Mouse (Mus musculus): ENCODE data around the gene Foxd1. TPM values are rescaled to one million over a fixed set of nuclear protein-coding genes. Genes with fewer than 3 reads are reported as not detected.
A peak's percentile ranks its signal among the peaks of the same experiment; 100 is the strongest.

The Foxd1 gene
- 0.04 TPM in 2 replicates for polyA plus RNA-seq (2015; fragmentation: Nextera tagmentation; extraction: Ambion mirVana)

DNA sequence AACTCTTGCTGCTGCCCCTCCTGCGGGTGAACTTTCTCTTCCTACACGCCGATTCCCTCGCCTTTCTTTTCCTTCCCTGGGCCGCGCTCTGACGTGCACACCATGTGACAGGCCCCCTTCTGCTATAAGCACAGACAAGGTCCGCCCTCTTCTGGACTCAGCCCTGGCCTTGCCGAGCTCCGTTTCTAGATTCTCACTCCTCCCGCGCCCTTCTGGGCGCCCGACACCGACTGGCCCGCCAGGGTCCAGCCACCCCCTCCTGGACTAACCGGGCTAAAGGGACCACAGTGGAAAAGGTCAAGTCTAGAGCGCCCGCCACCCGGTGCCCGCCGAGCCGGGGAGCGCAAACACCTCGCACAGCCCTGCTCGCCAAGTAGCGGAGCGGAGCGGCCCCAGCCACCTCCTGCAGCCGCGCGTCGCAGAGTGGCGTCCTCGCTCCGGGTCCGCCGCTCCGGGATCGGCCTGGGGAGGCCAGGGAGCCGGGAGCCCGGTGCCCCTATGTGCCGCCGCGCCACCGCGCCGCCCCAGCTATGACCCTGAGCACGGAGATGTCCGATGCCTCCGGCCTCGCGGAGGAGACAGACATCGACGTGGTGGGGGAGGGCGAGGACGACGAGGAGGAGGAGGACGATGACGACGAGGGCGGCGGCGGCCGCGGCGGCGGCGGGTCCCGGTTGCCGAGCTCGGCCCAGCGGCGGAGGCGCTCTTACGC lies at the start of gene Foxd1:
Gene Foxd1, plus strand, starts transcription at position 153 of the 712 bp plus-strand sequence.
- under 1% methylated on average over 64 of the region's 76 CpGs for WGBS
- Histone ChIP-seq H3K4me3 (peak within 1 kb of the TSS; percentile 59), H3K27me3 (replicated peaks) (peaks cover 94% of the 10 kb centered on the region), H3K36me3 (no peaks in the 10 kb centered on the region), H3K9ac (peak within 1 kb of the TSS; percentile 67), H3K4me2 (peak within 1 kb of the TSS; percentile 88), H3K9me3 (no peaks in the 10 kb centered on the region), H3K4me1 (peaks cover 24% of the 10 kb centered on the region), H3K27ac (replicated peaks) (no peak within 1 kb of the TSS)
- ATAC-seq (ENCODE audit: extremely low read depth, insufficient number of reproducible peaks, low FRiP score, low TSS enrichment), result peak; percentile 64; the same call in 1 of the 2 replicates

DNA sequence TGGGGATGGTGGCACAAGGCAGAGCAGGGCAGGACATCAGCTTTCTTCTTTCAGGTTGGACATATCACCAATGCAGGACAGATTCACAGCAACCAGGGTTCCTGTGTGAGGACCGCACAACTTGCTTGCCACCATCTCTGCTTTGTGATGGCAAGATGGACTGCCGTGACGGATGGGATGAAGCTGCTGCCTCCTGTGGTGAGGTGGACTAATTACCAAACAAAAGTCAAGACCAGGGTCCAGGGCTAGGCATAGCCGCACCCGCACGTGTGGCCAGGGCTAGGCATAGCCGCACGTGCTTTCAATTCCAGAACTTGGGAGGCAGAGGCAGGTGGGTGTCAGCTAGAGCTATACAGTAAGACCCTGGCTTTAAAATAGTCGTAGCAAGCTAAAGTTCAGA lies 48.8 kb upstream of the Foxd1 start:
- no peak overlapping the region for H3K9ac ChIP-seq
- 83% methylated on average over 9 of the region's 9 CpGs for WGBS
- H3K9me3 ChIP-seq, result no peaks in the 10 kb centered on the region
- no peak overlapping the region for H3K4me3 ChIP-seq
- no peak overlapping the region for H3K27ac ChIP-seq (replicated peaks)
- H3K27me3 ChIP-seq (replicated peaks), result no peaks in the 10 kb centered on the region
- no peak for ATAC-seq (ENCODE audit: extremely low read depth, insufficient number of reproducible peaks, low FRiP score, low TSS enrichment)
- peaks cover 26% of the 10 kb centered on the region for H3K36me3 ChIP-seq
- no peak overlapping the region for H3K4me2 ChIP-seq
- H3K4me1 ChIP-seq, result peaks cover 13% of the 10 kb centered on the region

DNA sequence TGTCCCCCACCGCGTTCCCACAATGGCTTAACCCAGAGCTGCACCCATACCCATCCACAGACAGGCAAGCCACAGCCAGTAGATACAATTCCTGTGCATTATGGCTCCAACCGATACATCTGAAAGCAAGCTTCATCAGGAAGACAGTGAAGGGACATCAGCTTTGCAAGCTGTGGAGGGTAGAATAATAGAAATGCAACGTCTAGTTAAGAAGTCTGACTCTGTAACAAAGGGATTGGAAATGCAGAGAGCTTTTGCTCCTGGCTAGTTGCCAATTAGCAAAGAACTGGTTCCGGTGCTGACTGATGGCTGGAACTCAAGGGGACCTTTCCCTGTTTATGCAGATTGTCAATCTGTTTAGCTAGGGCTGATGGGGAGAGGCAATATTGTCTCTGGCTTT lies 47.6 kb upstream of the Foxd1 start:
- no peak for ATAC-seq (ENCODE audit: extremely low read depth, insufficient number of reproducible peaks, low FRiP score, low TSS enrichment)
- Histone ChIP-seq H3K4me2 (peak overlapping the region; percentile 30; the same call in 1 of the 2 replicates), H3K9me3 (no peaks in the 10 kb centered on the region), H3K27ac (replicated peaks) (no peak overlapping the region), H3K4me1 (peaks cover 13% of the 10 kb centered on the region), H3K9ac (peak overlapping the region; percentile 25; the same call in 1 of the 2 replicates), H3K4me3 (no peak overlapping the region), H3K36me3 (peaks cover 37% of the 10 kb centered on the region), H3K27me3 (replicated peaks) (no peaks in the 10 kb centered on the region)
- 36% methylated on average over 5 of the region's 5 CpGs for WGBS

DNA sequence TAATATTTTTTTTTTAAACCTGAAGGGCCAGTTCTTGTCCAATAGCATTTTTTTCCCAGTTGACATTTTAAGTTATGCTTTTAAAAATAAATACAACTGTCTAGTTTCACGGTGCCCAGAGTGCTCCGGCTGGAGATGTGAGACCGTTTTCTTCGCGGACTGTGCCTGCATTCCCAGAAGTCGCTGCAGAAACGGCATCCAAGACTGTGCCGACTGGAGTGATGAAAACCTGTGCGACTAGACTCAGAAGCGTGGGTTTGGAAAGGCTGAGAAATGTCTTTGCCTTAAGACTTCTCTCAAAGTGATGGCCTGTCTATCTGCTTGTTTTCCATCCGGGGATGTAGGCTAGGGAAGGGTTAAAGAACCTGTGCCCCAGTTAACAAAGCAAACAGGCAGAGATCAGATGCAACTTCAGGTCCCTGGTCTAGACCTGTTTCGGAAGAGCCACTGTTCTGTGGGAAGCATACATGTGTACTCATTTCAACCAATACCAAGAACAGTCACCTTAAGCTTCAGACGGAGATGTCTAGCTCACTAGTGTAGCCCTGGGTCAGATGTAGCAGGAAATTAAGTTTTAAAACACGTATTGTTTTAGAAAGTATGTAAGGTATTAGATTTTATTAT lies 47.1 kb upstream of the Foxd1 start:
- no peak for ATAC-seq (ENCODE audit: extremely low read depth, insufficient number of reproducible peaks, low FRiP score, low TSS enrichment)
- peak overlapping the region; percentile 33; the same call in 1 of the 2 replicates for H3K9ac ChIP-seq

DNA sequence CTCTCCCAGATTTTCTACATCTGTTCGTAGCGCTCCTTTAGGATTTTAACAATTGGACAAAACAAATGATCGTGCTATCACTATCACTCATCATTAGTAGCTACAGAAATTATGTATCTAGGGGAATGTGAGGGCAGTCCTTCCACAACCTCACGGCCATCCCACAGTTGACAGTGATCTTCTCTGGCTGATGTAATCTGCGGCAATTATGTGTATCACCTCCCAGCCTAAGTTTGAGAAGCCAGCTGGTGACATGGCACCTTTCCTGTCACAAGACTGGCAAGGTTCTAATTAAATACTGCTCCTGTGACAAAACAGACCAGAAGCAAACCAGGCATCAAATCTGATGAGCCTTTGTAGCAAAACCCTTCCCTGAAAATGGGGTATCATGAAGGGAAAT lies 46.0 kb upstream of the Foxd1 start:
- Histone ChIP-seq H3K4me2 (no peak overlapping the region), H3K9me3 (no peaks in the 10 kb centered on the region), H3K27ac (replicated peaks) (no peak overlapping the region), H3K4me1 (peaks cover 13% of the 10 kb centered on the region), H3K36me3 (peaks cover 53% of the 10 kb centered on the region), H3K27me3 (replicated peaks) (no peaks in the 10 kb centered on the region), H3K9ac (no peak overlapping the region), H3K4me3 (no peak overlapping the region)
- ATAC-seq (ENCODE audit: extremely low read depth, insufficient number of reproducible peaks, low FRiP score, low TSS enrichment), result no peak
- WGBS, result 72% methylated on average over 5 of the region's 5 CpGs

More for the DNA sequence above, 47.1 kb upstream of the Foxd1 start:
- 36% methylated on average over 14 of the region's 14 CpGs for WGBS
- H3K4me2 ChIP-seq, result peak overlapping the region; percentile 30
- peaks cover 13% of the 10 kb centered on the region for H3K4me1 ChIP-seq
- H3K27me3 ChIP-seq (replicated peaks), result no peaks in the 10 kb centered on the region
- H3K9me3 ChIP-seq, result no peaks in the 10 kb centered on the region
- H3K4me3 ChIP-seq, result no peak overlapping the region
- H3K36me3 ChIP-seq, result peaks cover 43% of the 10 kb centered on the region
- no peak overlapping the region for H3K27ac ChIP-seq (replicated peaks)

DNA sequence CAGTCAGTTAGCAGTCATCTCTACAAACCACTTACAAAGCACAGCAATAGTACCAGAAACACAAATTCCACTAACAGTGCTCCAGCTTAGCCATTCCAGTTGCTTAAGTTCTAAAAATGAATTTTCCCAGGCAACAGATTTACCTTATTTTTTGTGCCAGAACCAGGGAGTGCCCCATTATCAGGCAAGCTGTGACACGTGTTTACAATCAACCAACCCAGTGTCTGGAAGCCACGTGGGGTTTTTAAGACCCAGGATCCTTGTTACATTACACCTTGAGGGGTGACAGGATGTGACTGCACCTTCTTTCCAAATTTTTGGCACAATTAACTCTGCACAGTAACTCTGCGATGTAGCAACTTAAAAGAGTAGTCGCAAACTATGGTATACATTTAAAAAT lies 45.3 kb upstream of the Foxd1 start:
- no peak for ATAC-seq (ENCODE audit: extremely low read depth, insufficient number of reproducible peaks, low FRiP score, low TSS enrichment)
- Histone ChIP-seq H3K36me3 (peaks cover 60% of the 10 kb centered on the region), H3K4me3 (no peak overlapping the region), H3K27ac (replicated peaks) (no peak overlapping the region), H3K9ac (no peak overlapping the region), H3K27me3 (replicated peaks) (no peaks in the 10 kb centered on the region), H3K4me1 (peaks cover 13% of the 10 kb centered on the region), H3K9me3 (no peaks in the 10 kb centered on the region), H3K4me2 (no peak overlapping the region)
- WGBS, result 79% methylated on average over 4 of the region's 4 CpGs

DNA sequence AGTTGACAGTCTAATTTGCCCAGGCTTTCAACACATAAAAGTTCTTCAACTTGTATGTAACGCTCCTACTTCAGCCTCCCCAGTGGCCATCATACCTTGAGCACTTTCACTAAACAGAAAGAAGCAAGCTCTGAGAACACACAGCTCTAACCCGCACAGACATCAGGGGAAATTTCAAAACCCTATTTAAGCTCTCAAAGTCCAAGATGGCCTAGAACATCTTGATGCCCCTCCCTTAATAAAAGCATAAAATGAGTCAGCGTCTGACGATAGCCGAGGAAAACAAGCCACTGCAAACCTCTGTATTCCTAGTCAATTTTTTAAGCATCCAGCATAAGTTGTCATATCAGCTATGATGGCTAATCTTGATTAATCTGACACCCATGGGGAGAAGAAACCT lies 42.4 kb upstream of the Foxd1 start:
- Histone ChIP-seq H3K9me3 (no peaks in the 10 kb centered on the region), H3K4me2 (no peak overlapping the region), H3K9ac (no peak overlapping the region), H3K4me3 (no peak overlapping the region), H3K4me1 (peaks cover 24% of the 10 kb centered on the region), H3K36me3 (peaks cover 71% of the 10 kb centered on the region), H3K27me3 (replicated peaks) (no peaks in the 10 kb centered on the region), H3K27ac (replicated peaks) (no peak overlapping the region)
- 90% methylated on average over 5 of the region's 5 CpGs for WGBS
- ATAC-seq (ENCODE audit: extremely low read depth, insufficient number of reproducible peaks, low FRiP score, low TSS enrichment), result no peak

DNA sequence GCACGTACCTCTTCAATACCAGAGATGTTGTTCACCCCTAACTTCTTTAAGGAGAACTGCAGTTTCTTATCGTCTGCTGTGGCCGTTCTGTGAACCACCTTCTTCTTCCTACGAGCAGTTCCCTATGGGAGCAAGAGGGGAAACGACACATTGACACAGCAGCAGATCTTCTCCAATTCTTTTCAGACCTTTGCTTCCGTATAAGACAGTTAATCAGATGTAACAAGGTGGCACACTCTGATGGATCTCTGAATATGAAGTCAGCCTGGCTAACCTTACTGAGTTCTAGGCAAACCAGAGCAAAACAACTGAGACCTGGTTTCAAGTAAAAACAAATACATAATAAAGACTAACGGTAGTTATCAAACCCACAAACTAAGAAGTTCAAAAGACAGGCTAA lies 40.4 kb upstream of the Foxd1 start:
- ATAC-seq (ENCODE audit: extremely low read depth, insufficient number of reproducible peaks, low FRiP score, low TSS enrichment), result no peak
- 77% methylated on average over 7 of the region's 7 CpGs for WGBS
- Histone ChIP-seq H3K9ac (no peak overlapping the region), H3K27ac (replicated peaks) (no peak overlapping the region), H3K9me3 (no peaks in the 10 kb centered on the region), H3K27me3 (replicated peaks) (no peaks in the 10 kb centered on the region), H3K4me1 (peaks cover 20% of the 10 kb centered on the region), H3K36me3 (peaks cover 60% of the 10 kb centered on the region), H3K4me2 (no peak overlapping the region), H3K4me3 (no peak overlapping the region)

DNA sequence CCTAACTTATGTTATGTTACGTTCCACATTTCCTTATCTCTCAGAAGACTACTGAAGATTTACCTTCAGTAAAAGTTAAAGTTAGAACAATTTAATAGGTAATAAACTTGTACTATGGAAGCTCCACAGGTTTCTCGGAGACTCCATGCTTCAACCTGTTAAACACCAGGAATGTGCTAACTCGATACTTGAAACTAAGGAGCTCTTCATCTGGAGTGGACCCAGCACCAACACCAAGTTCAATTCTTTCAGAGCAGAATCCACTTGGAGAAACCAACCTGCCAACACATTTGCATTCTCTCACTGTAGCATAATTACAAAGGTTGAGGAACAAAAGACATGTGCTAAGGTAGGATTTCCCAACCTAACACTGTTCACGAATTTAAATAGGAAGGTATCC lies 38.9 kb upstream of the Foxd1 start:
- Histone ChIP-seq H3K4me3 (peak overlapping the region; percentile 96), H3K4me1 (peaks cover 20% of the 10 kb centered on the region), H3K4me2 (peak overlapping the region; percentile 89), H3K27me3 (replicated peaks) (no peaks in the 10 kb centered on the region), H3K36me3 (peaks cover 47% of the 10 kb centered on the region), H3K9ac (peak overlapping the region; percentile 47; the same call in 1 of the 2 replicates), H3K9me3 (no peaks in the 10 kb centered on the region), H3K27ac (replicated peaks) (no peak overlapping the region)
- ATAC-seq (ENCODE audit: extremely low read depth, insufficient number of reproducible peaks, low FRiP score, low TSS enrichment), result no peak
- WGBS, result 49% methylated on average over 4 of the region's 4 CpGs

DNA sequence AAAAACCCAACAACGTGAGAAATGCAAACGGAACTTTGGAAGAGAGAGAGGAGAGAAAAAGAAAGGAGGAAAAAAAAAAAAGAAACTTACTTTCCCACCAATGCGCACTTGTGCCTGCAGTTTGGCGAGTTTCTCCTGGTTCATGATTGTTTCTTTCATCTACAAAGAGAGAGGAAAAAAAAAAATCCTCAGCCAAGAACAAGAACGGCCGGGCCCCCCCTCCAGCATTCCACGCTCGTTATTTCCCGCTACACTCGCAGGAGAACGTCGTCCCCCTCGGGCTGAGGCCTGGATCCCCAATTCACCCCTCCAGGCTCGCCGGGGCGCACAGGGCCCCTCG lies 37.9 kb upstream of the Foxd1 start:
- Histone ChIP-seq H3K27me3 (replicated peaks) (no peaks in the 10 kb centered on the region), H3K4me3 (peak overlapping the region; percentile 96), H3K27ac (replicated peaks) (peak overlapping the region; percentile 93), H3K36me3 (peaks cover 37% of the 10 kb centered on the region), H3K9ac (peak overlapping the region; percentile 100), H3K4me2 (peak overlapping the region; percentile 89), H3K4me1 (peaks cover 20% of the 10 kb centered on the region), H3K9me3 (no peaks in the 10 kb centered on the region)
- under 1% methylated on average over 15 of the region's 17 CpGs for WGBS
- no peak for ATAC-seq (ENCODE audit: extremely low read depth, insufficient number of reproducible peaks, low FRiP score, low TSS enrichment)

DNA sequence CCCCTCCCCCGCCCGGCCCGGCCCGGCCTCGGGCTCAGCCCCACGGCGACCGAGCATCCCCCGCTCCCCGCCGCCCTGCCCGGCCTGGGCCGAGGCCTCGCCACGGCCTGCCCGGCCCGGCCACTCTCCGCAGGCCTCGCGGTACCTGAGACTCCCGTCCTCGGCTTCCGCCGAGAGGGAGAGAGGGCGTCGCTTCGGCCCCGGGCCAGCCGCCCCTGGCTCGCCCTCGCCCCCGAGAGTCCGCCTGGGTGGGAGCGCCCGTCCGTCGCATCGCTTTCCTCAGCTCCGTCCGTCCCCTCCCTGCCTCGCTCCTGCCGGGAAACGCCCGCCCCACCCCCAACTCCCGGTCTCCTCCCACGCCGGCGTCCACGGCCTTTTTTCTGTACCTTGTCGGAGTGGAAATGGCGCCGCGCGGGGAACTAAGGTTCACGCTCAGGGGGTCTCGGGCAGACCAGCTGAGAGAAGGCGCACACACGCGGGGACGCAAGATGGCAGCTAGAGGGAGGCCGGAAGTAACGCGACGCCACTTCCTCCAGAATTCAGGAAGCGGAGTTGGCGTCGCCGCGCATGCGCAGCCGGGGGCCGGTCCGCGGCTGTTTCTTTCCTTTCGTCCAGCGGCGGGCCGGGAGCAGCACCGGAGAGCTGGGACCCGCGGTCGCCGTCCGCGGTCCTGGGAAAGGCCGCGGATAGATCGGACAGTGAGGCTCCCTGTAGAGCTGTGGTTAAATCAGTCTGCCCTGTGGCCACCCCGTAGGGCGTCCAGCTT lies 37.4 kb upstream of the Foxd1 start, which contains the start of gene Btf3:
Gene Btf3, minus strand, starts transcription at position 527 of the 766 bp plus-strand sequence.
- H3K27ac ChIP-seq (replicated peaks), result peak within 1 kb of the TSS; percentile 93
- peak within 1 kb of the TSS; percentile 96 for H3K4me3 ChIP-seq
- WGBS, result 1% methylated on average over 75 of the region's 90 CpGs
- H3K27me3 ChIP-seq (replicated peaks), result no peaks in the 10 kb centered on the region
- H3K9ac ChIP-seq, result peak within 1 kb of the TSS; percentile 100
- ATAC-seq (ENCODE audit: extremely low read depth, insufficient number of reproducible peaks, low FRiP score, low TSS enrichment), result peak; percentile 84
- peaks cover 31% of the 10 kb centered on the region for H3K36me3 ChIP-seq
- no peaks in the 10 kb centered on the region for H3K9me3 ChIP-seq
- H3K4me2 ChIP-seq, result peak within 1 kb of the TSS; percentile 89
- peaks cover 20% of the 10 kb centered on the region for H3K4me1 ChIP-seq

Measured in heart, embryonic 13.5 days (tissue).